ENCODE assay signal across 27 mouse cellular contexts in the genomic region with DNA sequence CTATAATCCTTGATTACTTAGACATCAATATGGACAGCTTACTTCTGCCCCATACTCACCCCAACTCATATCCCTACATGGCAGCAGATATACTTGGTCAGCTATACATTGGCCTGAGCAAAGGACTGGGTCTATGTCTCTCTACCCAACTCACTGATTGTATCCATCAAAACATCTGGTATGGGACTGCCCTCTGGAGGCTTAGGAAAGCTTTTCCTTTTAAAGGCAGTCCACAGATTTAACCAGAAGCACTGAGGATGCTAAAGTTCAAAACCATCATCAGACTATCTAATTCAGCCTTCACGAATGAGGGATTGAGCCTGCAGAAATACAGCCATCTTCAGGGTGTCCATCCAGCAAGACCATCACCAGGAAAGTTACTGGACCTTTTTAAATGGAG. TPM values are rescaled to one million over a fixed set of nuclear protein-coding genes. Genes with fewer than 3 reads are reported as not detected.
A peak's percentile ranks its signal among the peaks of the same experiment; 100 is the strongest.
DNase-seq lines count a peak whose midpoint lies in the region; ATAC-seq and TF ChIP-seq lines count a peak whose summit lies in the region.
"Had no signal": no experiment of that assay in that cellular context is flagged by ENCODE, and none has a peak within 500 bp of the region (broad histone marks: within the 10 kb centered on the region; RNA-seq: fewer than 3 reads in every experiment).

No protein-coding gene starts in this region.

- no peaks in the 10 kb centered on the region for H3K27me3 ChIP-seq in midbrain, postnatal 0 days (ENCODE audit: insufficient read depth, low read length)
- no peaks in the 10 kb centered on the region for H3K27me3 ChIP-seq in midbrain, embryonic 14.5 days (ENCODE audit: control insufficient read depth, insufficient read depth, low read length)
- H3K27me3 ChIP-seq: limb, embryonic 15.5 days; liver, embryonic 15.5 days; neural tube, embryonic 15.5 days had no signal

- DNase-seq in gastrocnemius, adult 18-20 months (ENCODE audit: low spot score) = peak; percentile 41
- no peak for DNase-seq in gastrocnemius, postnatal 4 days (ENCODE audit: low spot score in 2 of 2)
- DNase-seq in kidney, adult 9 months = peak; percentile 19
- no peak for DNase-seq in kidney, postnatal 14 days
- DNase-seq in midbrain, postnatal 0 days (ENCODE audit: low spot score) = no peak
- no peak for DNase-seq in midbrain, embryonic 14.5 days
- no peak for DNase-seq in cerebellum, adult 9-10 months
- DNase-seq: adrenal gland, adult 8-10 months; cerebellum, adult 18-20 months; cerebellum, postnatal 25 days; embryo, embryonic 11 days; gastrocnemius, postnatal 10 days; heart, postnatal 4 days; left cerebral cortex, postnatal 4 days; lung, postnatal 4 days; right cerebral cortex, adult 18-20 months; right cerebral cortex, postnatal 4 days; thymus, postnatal 25 days had no signal

- no peaks in the 10 kb centered on the region for H3K36me3 ChIP-seq in midbrain, postnatal 0 days (ENCODE audit: insufficient read depth, low read length)
- H3K36me3 ChIP-seq in midbrain, embryonic 14.5 days (ENCODE audit: control insufficient read depth, insufficient read depth, low read length) = no peaks in the 10 kb centered on the region
- H3K36me3 ChIP-seq: limb, embryonic 15.5 days; liver, embryonic 15.5 days; neural tube, embryonic 15.5 days had no signal

- H3K9me3 ChIP-seq in midbrain, postnatal 0 days (ENCODE audit: low read length) = no peaks in the 10 kb centered on the region
- H3K9me3 ChIP-seq in midbrain, embryonic 14.5 days (ENCODE audit: control insufficient read depth, low read length) = no peaks in the 10 kb centered on the region
- H3K9me3 ChIP-seq: limb, embryonic 15.5 days; liver, embryonic 15.5 days; neural tube, embryonic 15.5 days had no signal

- no peaks in the 10 kb centered on the region for H3K4me1 ChIP-seq in midbrain, postnatal 0 days (ENCODE audit: insufficient read depth, low read length)
- no peaks in the 10 kb centered on the region for H3K4me1 ChIP-seq in midbrain, embryonic 14.5 days (ENCODE audit: control insufficient read depth, insufficient read depth, low read length)
- H3K4me1 ChIP-seq: limb, embryonic 15.5 days; liver, embryonic 15.5 days; neural tube, embryonic 15.5 days had no signal

- no peak overlapping the region for H3K4me2 ChIP-seq in midbrain, postnatal 0 days (ENCODE audit: low read depth, low read length, poor library complexity, severe bottlenecking)
- H3K4me2 ChIP-seq in midbrain, embryonic 14.5 days (ENCODE audit: low read length) = no peak overlapping the region
- H3K4me2 ChIP-seq: hindbrain, embryonic 14.5 days; limb, embryonic 15.5 days; liver, embryonic 15.5 days; neural tube, embryonic 15.5 days had no signal

- 75% methylated on average over 1 of the region's 1 CpGs for WGBS in midbrain, postnatal 0 days
- 77% methylated on average over 1 of the region's 1 CpGs for WGBS in midbrain, embryonic 14.5 days

- no peak overlapping the region for H3K27ac ChIP-seq in midbrain, postnatal 0 days (ENCODE audit: low read depth, low read length)
- no peak overlapping the region for H3K27ac ChIP-seq in midbrain, embryonic 14.5 days (replicated peaks; ENCODE audit: low read depth, low read length)
- H3K27ac ChIP-seq: hindbrain, embryonic 14.5 days; limb, embryonic 15.5 days; liver, embryonic 15.5 days; neural tube, embryonic 15.5 days had no signal

- H3K4me3 ChIP-seq in midbrain, postnatal 0 days (ENCODE audit: low read depth, low read length) = no peak overlapping the region
- H3K4me3 ChIP-seq in midbrain, embryonic 14.5 days (replicated peaks; ENCODE audit: low read depth, low read length) = no peak overlapping the region
- H3K4me3 ChIP-seq: limb, embryonic 15.5 days; liver, embryonic 15.5 days; neural tube, embryonic 15.5 days had no signal

- ATAC-seq in midbrain, postnatal 0 days (ENCODE audit: low FRiP score) = no peak
- ATAC-seq in midbrain, embryonic 14.5 days (ENCODE audit: low FRiP score, low TSS enrichment) = no peak
- ATAC-seq: CD4-positive, CD25-positive, alpha-beta regulatory T cell, adult 4 months; forebrain, embryonic 14.5 days; intestine, embryonic 16.5 days; midbrain, embryonic 16.5 days had no signal

- no peak overlapping the region for H3K9ac ChIP-seq in midbrain, postnatal 0 days (replicated peaks; ENCODE audit: low read length, poor library complexity, severe bottlenecking)
- no peak overlapping the region for H3K9ac ChIP-seq in midbrain, embryonic 14.5 days (replicated peaks; ENCODE audit: low read length)
- H3K9ac ChIP-seq: hindbrain, embryonic 14.5 days; limb, embryonic 15.5 days; liver, embryonic 15.5 days; neural tube, embryonic 15.5 days had no signal

- peak; percentile 29; the same call in 1 of the 2 replicates for TF ChIP-seq CTCF in midbrain, postnatal 0 days (IDR thresholded peaks at IDR 0.05)

RNA-seq across cellular contexts. Expression of gene Spag17, which starts 20.5 kb away (rescaled TPM):
- not detected for total RNA-seq in gastrocnemius, adult 18-20 months (2021)
- total RNA-seq in gastrocnemius, postnatal 4 days (2021) = under 1 TPM; 0.05 to 0.18 TPM
- 0.22 and 0.71 TPM in 2 replicates for total RNA-seq in midbrain, postnatal 0 days (2014; rRNA removed)
- polyA plus RNA-seq in midbrain, postnatal 0 days (2015; fragmentation: Nextera tagmentation; extraction: Ambion mirVana) = 0.65 and 0.80 TPM in 2 replicates
- 0.29 and 0.53 TPM in 2 replicates for polyA plus RNA-seq in midbrain, embryonic 14.5 days (2014; fragmentation: Nextera tagmentation; extraction: Ambion mirVana)
- total RNA-seq: adrenal gland, adult 8-10 months; heart, postnatal 4 days had no signal
- polyA plus RNA-seq: CD4-positive, CD25-positive, alpha-beta regulatory T cell, adult 4 months; stomach, embryonic 14.5 days had no signal

Comparison
In these comparisons a context has a peak if more than half of its experiments do, and no peak if none do; other contexts are left out.
1. DNase-seq: peak in gastrocnemius, adult 18-20 months (single experiment) and kidney, adult 9 months (single experiment); none in gastrocnemius, postnatal 4 days (0 of 2), kidney, postnatal 14 days (single experiment), midbrain, postnatal 0 days (single experiment), midbrain, embryonic 14.5 days (single experiment) and cerebellum, adult 9-10 months (single experiment).